Mouse (Mus musculus): ENCODE results near the gene Cul3. TPM values are rescaled to one million over a fixed set of nuclear protein-coding genes. Genes with fewer than 3 reads are reported as not detected.

Cul3 gene
- polyA plus RNA-seq, 1 experiment from 2014 or later: 59.3 TPM

GRCm38 (mm10) chr1:80224839-80225412, 115.4 kb downstream of the Cul3 start:
- no peak; the same call in 1 of the 2 replicates for ATAC-seq (ENCODE audit: insufficient read depth)
- Histone ChIP-seq H3K4me2 (no peak overlapping the region), H3K27ac (ENCODE audit: low read depth) (no peak overlapping the region), H3K9ac (no peak overlapping the region), H3K9me3 (ENCODE audit: low read depth, low read length) (no peaks in the 10 kb centered on the region), H3K27me3 (ENCODE audit: insufficient read depth, low read length) (no peaks in the 10 kb centered on the region), H3K4me3 (ENCODE audit: low read depth, low read length) (no peak overlapping the region), H3K36me3 (ENCODE audit: insufficient read depth) (no peaks in the 10 kb centered on the region), H3K4me1 (ENCODE audit: insufficient read depth) (no peaks in the 10 kb centered on the region)
- TF ChIP-seq CTCF (IDR thresholded peaks at IDR 0.05; ENCODE audit: low read depth): no peak
- WGBS: 21% methylated on average over 3 of the region's 3 CpGs
- DNase-seq: peak; percentile 14

GRCm38 (mm10) chr1:80221151-80221550, 119.1 kb downstream of the Cul3 start:
- DNase-seq: no peak
- no peak for TF ChIP-seq CTCF (IDR thresholded peaks at IDR 0.05; ENCODE audit: low read depth)
- no peaks in the 10 kb centered on the region for H3K4me1 ChIP-seq (ENCODE audit: insufficient read depth)
- WGBS: 58% methylated on average over 4 of the region's 4 CpGs
- no peaks in the 10 kb centered on the region for H3K9me3 ChIP-seq (ENCODE audit: low read depth, low read length)
- ATAC-seq (ENCODE audit: insufficient read depth): no peak
- no peaks in the 10 kb centered on the region for H3K27me3 ChIP-seq (ENCODE audit: insufficient read depth, low read length)
- no peak overlapping the region for H3K4me3 ChIP-seq (ENCODE audit: low read depth, low read length)
- no peaks in the 10 kb centered on the region for H3K36me3 ChIP-seq (ENCODE audit: insufficient read depth)
- H3K4me2 ChIP-seq: no peak overlapping the region
- no peak overlapping the region for H3K27ac ChIP-seq (ENCODE audit: low read depth)
- H3K9ac ChIP-seq: no peak overlapping the region

- H3K27ac ChIP-seq (ENCODE audit: low read depth): peak within 1 kb of the TSS; percentile 69; the same call in 1 of the 2 replicates
- peak; percentile 88 for ATAC-seq (ENCODE audit: insufficient read depth)
Observed at GRCm38 (mm10) chr1:80218268-80218667, 122.0 kb downstream of the Cul3 start, which contains the start of gene Fam124b. Gene Fam124b (minus strand): TSS chr1:80218473.

More at GRCm38 (mm10) chr1:80218268-80218667, 122.0 kb downstream of the Cul3 start, which contains the start of gene Fam124b:
- DNase-seq: peak; percentile 74
- no peaks in the 10 kb centered on the region for H3K9me3 ChIP-seq (ENCODE audit: low read depth, low read length)
- 59% methylated on average over 6 of the region's 6 CpGs for WGBS
- no peak within 1 kb of the TSS for H3K4me3 ChIP-seq (ENCODE audit: low read depth, low read length)
- H3K9ac ChIP-seq: no peak within 1 kb of the TSS
- H3K27me3 ChIP-seq (ENCODE audit: insufficient read depth, low read length): no peaks in the 10 kb centered on the region
- H3K4me2 ChIP-seq: no peak within 1 kb of the TSS
- no peak for TF ChIP-seq CTCF (IDR thresholded peaks at IDR 0.05; ENCODE audit: low read depth)
- H3K4me1 ChIP-seq (ENCODE audit: insufficient read depth): no peaks in the 10 kb centered on the region
- H3K36me3 ChIP-seq (ENCODE audit: insufficient read depth): no peaks in the 10 kb centered on the region

Other genes with a start within 250 kb of the Cul3 start
- 3.1 and 3.2 TPM in 2 replicates for gene Fam124b, start 122.0 kb downstream of the Cul3 start, polyA plus RNA-seq (2014; fragmentation: Nextera tagmentation; extraction: Ambion mirVana)
- gene Gm45261, start 121.0 kb upstream of the Cul3 start, polyA plus RNA-seq (2014; fragmentation: Nextera tagmentation; extraction: Ambion mirVana): not detected in 2 replicates